Mouse (Mus musculus): ENCODE results near the gene Serpine1.

Serpine1 gene

DNA sequence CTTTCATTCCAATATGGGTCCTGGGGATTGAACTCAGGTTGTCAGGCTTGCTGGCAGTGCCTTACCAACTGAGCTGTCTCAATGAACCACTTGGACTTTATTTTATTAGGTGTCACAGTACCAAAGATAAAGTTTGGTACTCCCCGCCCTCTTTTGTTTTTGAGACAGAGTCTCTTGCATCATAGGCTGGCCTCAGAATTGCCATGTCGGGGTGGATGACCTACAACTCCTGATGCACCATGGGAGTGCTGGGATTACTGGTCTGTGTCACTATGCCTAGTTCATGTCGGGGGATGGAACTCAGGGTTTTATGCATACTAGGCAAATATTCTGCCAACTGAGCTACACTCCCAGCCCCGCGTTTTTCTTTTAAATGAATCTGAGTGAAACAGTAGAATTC is 17.2 kb downstream of the Serpine1 start:
- DNase-seq (ENCODE audit: low read depth, low spot score): no peak

DNA sequence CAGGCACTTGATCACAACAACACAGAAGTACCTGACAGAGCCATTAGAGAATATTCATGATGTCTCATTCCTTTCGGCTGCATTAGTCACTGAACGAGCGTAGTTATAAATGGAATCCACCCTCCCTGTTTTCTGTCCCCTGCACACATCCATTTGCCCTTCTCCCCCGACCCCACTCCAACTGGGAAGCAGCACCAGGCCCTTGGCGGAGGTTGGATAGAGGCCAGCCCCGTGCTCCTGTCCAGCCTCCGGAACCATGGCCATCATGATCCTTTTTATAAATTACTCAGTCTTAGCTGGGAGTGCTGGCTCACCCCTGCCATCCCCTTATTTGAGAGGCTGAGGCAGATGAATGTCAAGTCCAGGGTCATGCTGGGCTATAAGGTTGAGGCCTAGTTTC is 17.8 kb downstream of the Serpine1 start:
- peak; percentile 55 for DNase-seq (ENCODE audit: low read depth, low spot score)

DNA sequence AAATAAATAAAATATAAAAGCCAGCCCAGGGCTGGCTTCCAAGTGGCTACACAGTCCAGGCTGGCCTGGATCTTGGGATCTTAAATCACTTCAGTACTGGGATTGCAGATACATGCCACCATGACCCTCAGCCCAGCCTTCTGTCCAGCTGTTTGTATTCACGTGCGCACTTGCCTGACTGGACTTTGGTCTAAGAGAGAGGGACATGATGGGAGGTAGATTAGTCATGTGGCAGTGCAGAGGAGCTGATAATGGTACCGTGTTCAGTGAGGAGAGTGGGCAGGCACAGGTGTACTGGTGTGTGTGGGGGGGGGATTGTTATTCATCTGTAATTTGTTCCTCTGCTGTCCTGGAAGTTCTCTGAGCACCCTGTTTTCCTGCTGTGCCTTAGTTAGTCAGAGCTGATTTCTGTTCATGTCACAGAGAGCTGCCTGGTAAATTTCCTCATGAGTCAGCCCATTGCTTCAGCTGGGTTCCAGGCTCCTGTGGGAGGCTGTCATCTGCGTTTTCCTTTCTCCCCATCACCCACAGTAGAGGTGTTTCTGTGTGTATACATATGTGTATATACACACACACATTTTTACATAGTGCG is 20.1 kb downstream of the Serpine1 start:
- DNase-seq (ENCODE audit: low read depth, low spot score): peak; percentile 93

DNA sequence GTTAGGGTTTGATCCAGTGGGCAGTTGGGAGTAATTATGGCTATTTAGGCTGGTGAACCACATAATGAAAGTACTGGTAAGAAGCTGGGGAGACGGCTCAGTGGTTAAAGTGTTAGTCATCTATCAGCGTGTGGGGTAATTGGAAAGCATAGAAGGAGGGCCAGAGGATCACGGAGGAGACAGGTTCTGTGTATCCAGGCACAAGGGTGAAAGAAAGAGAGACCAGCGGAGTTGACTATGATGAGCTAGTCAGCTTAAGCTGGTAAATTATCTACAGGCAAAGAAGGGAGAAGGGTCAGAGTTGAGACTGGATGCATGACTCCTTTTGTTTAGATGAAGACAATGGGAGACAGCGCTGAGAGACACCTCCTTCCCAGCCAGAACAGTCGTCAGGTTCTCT is 20.9 kb downstream of the Serpine1 start:
- DNase-seq (ENCODE audit: low read depth, low spot score): no peak

DNA sequence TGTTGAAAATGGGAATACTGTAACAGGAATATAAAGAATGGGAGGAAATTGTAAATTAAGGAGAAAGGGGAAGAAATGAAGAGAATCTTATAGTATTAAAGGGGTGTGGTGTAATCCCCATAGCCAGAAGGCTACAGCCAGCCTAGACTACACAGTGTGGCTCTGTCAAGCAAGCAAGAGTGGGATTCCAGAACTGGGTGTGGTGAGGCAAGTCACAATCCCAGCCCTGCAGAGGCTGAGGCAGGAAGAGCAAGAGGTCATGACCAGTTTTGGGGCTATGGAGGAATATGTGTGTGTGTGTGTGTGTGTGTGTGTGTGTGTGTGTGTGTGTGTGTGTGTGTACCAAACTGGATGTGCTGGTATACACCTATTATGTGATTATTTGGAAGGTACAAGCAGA is 25.1 kb downstream of the Serpine1 start:
- DNase-seq (ENCODE audit: low read depth, low spot score): no peak

DNA sequence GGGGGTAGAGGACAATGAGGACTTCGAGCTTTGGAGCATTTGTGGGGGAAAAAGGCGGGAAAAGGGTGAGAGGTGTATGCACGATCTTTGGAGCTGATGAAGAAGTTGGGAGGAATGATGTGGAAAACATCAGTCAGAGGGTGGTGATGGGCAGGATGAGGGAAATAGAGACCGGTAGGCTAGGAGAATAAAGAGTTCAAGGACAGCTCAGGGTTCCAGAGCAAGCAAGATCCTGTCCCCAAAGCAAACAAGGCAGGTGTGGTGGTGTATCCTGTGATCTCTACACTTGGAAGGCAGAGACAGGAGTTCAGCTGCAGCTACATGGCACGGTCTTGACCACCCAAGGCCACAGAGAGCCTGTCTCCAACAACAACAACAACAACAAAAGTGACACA is 25.7 kb downstream of the Serpine1 start:
- DNase-seq (ENCODE audit: low read depth, low spot score): no peak

DNA sequence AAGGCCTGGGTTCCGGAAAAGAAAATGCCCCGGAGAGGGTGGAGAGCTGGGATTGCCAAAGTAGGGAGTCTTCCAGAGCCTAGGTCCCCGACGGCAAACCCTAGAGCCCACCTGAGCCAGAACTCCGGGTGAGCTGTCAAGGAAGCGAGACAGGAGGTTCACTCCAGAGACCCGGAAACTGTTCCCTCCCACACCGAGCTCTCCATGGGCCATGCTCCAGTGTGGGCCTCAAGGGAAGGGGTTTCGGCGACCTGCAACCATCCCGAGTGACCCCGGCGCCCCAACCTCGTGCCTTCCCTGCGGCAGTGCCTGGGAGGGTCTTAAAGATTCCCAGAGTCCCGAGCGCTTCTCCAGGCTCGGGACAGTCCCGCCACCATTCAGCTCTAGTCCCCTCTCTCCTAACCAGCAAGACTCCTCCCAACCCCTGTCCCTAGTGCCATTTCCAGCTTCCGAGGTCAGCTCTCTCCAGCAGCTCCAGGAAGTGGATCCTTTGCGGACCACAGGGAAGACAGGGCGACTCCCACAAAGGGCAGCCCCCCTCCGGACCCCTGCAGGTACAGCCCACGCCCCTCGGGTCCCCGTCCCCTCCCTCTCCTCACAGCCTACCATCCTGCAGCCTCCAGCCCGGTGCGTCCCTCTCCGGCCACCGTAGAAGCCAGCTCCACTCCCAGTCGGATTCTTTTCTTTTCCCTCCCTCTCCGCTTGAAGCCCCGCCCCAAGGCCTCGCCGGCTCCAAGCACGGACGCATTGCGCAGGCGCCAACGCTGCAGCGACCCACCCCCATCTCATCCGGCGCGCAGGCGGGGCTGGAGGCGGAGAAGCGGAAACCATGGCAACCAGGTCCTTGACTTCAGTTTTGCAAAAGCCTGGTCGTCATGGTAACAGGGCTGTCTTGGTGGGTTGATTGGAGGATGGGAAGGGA is 26.4 kb downstream of the Serpine1 start, which contains the start of gene Ap1s1:
Ap1s1 (minus strand) TSS at position 734 of the 922 bp plus-strand sequence.
- peak; percentile 99 for DNase-seq (ENCODE audit: low read depth, low spot score)

DNA sequence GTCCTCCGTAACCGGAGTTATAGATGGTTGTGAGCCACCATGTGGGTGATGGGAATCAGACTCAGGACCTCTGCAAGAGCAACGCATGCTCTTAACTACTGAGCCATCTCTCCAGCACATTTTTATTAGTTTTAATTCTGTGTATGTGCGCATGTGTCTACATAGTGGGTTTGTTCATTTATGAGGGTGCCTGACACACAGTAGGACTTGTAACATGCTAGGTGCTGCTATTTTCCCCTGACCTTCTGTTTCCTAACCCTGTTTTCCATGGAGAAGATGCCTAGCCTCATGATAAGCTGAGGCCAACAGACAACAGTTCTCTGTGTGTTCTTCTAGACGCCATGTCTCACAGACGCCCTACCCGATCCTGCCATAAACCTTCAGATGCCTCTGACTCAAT is 28.1 kb downstream of the Serpine1 start:
- DNase-seq (ENCODE audit: low read depth, low spot score): no peak

DNA sequence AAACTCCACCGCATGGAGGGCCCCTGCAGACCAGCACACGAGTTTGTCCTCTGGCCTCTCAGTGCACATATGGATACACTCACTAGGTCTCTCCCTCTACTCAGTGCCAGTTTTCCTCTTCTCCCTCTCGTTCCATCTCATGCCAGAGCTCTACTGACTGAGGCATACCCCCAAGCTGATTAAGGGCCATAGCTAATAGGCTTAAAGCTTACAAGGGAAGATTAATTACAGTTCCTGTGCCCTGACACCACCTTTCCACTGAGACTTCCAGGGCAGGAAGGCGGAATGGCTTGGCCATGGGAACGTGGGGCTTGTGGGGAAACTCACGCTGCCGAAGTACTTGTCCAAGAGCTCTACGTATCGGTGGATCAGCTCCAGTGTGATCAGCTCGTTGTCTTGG is 30.6 kb downstream of the Serpine1 start:
- DNase-seq (ENCODE audit: low read depth, low spot score): no peak

DNA sequence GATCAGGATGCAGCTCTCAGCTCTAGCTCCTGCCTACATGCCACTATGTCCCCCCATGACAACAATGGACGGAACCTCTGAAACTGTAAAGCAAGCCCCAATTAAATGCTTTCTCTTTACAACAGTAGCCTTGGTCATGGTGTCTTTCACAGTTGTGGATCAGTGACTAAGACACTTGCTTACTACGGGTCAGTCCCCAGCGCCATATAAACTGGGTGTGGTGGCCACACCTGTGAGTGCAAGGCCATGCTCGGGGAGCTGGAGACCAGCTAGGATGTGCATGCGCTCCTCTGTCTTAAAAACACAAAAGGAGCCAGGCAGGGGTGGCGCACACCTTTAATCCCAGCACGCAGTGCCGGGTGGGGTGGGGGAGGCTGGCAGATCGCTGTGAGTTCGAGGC is 32.6 kb downstream of the Serpine1 start:
- no peak for DNase-seq (ENCODE audit: low read depth, low spot score)

DNA sequence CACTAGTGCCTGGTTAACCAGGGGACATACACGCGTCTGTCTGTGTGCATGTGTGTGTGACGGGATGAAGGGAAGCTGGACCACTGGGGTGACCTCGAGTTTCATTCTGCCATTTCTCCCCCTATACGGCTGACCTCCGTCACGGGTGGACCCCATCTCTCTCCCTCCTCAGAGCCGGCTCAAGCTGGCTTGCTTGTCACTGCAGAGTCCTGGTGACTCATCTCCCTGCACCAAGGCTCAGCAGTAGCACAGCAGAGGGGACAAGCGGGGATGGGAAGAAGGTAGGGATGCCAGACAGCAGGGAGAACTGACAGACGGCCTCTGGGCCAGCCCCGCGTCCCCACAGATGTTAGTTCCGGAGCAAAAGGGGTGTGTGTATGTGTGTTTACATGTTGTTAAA is 35.9 kb downstream of the Serpine1 start:
- peak; percentile 84 for DNase-seq (ENCODE audit: low read depth, low spot score)

DNA sequence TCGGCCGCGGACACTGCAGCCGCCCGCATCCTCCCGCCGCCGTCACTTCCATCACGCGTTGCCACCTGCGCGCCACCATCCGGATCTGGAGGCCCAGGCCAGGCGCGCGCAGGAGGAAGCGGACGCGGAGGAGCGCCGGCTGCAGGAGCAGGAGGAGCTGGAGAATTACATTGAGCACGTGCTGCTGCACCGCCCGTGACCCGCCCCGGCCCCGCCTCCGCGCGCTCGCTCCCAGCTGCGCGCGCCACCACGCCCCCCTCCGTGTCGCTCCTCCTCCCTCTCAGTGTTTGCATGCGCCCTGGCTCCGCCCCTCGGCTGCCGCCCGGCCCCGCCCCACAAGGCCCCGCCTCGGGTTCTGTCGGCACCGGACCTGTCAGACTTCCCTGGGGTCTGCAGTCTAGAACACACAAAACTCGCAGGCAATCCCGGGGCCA is 39.4 kb downstream of the Serpine1 start:
- peak; percentile 92 for DNase-seq (ENCODE audit: low read depth, low spot score)

DNA sequence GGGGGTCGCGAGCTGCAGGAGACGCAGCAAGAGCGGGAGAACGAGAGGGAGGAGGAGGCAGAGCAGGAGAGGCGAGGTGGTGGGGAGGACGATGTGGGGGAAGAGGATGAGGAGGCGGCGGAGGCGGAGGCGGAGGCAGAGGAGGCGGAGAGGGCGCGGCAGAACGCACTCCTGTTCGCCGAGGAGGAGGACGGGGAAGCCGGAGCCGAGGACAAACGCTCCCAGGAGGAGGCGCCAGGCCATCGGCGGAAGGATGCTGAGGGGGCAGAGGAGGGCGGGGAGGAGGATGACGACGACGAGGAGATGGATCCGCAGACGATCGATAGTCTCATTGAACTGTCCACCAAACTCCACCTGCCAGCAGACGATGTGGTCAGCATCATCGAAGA is 40.0 kb downstream of the Serpine1 start:
- DNase-seq (ENCODE audit: low read depth, low spot score): peak; percentile 75

DNA sequence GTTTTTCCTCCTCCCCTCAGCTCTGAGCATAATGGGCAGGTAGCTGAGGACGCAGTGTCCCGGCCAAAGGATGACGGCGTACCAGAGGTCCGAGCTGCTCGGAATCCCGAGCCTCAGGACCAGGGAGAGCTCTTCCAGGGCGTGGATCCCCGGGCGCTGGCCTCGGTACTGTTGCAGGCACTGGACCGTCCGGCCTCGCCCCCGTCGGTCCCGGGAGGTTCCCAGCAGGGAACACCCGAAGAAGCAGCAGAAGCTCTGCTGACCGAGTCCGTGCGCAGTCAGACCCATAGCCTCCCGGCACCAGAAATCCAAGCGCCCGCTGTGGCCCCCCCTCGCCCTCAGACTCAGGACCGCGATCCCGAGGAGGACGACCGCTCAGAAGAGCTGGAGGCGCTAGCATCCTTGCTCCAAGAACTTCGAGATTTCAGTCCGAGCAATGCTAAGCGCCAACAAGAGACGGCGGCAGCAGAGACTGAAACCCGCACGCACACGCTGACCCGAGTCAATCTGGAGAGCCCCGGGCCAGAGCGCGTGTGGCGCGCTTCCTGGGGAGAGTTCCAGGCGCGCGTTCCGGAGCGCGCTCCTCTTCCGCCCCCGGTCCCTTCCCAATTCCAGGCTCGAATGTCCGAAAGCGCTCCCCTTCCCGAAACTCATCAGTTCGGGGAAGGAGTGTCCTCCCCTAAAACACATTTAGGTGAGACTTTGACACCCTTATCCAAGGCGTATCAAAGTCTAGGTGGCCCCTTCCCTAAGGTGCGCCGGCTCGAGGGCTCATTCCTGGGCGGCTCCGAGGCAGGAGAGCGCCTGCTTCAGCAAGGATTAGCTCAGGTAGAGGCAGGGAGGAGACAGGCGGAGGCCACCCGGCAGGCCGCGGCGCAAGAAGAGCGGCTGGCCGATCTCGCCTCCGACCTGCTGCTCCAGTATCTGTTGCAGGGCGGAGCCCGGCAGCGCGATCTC is 40.7 kb downstream of the Serpine1 start:
- peak; percentile 35 for DNase-seq (ENCODE audit: low read depth, low spot score)

DNA sequence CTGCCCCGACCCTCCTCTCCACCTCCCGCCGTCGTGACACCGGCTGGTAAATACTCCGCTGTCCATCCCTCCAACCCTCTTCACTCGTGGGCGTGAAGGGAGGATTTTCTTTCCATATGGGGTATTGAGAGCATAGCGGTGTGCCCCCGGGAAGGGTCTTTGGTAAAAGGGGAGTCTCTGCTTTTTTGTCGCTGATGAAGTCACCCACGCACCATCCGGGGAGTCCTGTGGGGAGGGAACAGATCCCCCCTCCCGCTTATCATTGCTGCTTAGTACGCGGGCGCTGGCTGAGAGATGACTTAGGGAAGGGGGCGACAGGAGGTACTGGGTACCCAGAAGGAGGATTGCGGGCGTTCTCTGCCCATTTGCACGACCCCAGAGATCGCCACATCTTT is 41.7 kb downstream of the Serpine1 start:
- DNase-seq (ENCODE audit: low read depth, low spot score): peak; percentile 81

DNA sequence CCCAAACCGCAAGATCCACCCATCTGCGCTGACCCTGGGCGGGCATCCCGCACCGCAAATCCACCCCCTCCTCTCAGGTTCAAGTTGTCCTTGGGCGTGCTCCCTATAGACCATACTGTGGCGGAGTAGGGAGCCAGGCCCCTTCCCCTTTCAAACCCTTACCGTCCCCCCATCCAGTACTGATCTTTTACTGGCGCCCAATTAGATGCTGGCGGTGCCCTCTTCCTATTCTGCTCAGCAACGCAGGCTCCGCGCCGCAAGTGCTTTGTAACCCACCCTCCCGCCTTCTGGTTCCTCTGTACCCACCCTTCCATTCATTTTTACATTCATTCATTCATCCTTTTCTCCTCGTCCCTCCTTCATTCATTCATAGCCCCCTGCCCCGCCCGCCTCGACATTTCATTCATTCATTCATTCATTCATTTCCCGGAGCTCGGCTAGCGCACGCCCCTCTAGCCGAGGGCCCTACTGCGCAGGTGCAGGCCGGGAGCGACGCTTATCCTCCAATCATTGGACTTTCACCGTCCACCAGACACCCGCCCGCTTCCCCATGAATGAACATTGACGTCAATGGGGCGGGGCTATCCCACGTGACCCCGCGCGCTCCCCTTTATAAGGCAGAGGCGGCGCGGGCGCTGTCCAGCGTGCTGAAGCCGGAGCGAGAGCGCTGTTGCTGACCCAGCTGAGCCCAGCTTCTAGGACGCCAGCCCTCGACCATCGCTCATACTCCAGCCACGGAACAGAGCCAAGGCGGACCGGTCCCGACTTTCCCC is 42.2 kb downstream of the Serpine1 start:
- DNase-seq (ENCODE audit: low read depth, low spot score): peak; percentile 97

DNA sequence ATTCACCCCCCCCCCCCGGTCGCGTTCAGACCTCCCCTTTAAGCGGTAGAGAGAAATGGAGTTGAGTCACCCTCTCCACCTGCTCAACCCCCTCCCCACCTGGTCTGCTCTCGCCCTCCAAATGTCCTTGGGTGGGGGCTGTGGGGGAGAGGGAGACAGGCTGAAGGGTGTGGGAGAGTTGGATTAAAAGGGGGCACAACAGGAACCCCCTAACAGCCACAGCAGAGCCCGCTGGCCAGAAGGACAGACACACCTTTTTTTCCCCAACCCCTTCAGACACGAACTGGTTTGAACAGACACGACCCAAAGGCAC is 42.8 kb downstream of the Serpine1 start:
- DNase-seq (ENCODE audit: low read depth, low spot score): no peak

DNA sequence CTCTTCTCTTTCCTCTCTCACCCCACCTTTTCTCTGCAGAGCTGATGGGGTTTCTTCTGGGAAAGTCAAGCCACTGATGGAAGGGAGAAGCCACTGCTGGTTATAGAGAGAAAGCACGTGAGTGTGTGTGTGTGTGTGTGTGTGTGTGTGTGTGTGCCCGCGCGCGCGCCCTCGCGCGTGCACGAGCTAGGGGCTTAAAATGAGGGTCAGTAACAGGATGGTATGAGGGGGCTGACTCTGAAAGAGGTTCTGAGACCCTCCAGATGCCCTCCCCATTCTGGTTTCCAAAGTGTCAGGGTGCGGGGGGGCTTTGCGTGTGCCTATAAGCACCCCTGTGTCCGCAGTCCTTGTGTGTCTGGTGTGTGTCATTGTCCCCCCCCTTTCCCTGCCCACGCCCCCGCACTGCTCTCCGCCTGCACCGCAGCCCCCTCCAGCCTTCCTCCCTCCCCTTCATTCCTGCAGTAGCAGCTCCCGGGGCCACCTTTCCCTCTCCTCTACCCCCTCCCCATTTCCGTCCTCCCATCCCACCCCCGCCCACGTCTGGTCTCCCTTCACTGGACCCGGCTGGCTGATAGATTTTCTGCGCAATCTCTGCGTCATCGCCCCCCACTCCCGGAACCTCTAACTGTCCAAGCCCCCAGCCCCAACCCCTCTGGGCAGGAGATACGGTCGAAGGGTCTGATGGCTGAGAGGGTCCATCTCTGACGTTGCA is 43.4 kb downstream of the Serpine1 start:
- DNase-seq (ENCODE audit: low read depth, low spot score): peak; percentile 53

DNA sequence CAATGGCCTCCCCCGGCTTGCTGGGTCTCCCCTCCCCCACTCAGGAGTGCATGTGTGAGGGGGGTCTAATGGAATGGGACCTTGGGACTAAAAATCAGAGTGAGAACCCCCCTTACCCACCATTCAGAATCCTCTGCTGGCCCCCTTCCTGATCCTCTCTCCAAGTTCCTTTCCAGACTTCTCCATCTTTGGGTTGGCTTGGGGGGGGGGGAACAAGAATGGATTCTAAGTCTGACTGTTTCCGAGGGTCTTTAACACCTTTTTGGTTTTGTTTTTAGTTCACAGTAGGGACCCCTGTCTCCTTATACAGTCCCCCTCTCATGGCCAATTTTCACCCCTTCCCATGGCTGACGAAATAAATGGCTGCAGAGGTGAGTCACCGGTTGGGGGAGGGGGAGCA is 46.0 kb downstream of the Serpine1 start, which contains the start of gene Vgf:
Vgf (plus strand) TSS at position 301 of the 400 bp plus-strand sequence.
- DNase-seq (ENCODE audit: low read depth, low spot score): peak; percentile 33

DNA sequence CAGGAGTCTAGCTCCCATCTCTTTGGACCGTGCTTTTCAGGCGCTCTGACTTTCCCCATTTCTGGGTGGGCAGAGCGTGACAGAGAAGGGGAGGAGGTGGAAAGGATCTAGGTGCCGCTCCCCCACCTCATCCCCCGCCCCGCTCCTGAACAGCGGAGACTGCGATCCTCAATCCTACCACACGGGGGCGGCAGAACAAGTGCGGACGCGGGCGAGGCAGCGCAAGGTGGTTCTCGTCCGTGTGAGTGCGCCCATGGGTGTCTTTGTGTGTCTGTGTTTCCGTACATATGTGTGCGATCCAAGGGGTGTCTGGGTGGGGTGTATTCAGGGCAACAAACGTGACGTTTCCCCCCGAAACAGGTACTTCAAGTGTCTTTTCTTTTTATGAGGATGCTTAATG is 46.9 kb downstream of the Serpine1 start:
- DNase-seq (ENCODE audit: low read depth, low spot score): peak; percentile 81

DNA sequence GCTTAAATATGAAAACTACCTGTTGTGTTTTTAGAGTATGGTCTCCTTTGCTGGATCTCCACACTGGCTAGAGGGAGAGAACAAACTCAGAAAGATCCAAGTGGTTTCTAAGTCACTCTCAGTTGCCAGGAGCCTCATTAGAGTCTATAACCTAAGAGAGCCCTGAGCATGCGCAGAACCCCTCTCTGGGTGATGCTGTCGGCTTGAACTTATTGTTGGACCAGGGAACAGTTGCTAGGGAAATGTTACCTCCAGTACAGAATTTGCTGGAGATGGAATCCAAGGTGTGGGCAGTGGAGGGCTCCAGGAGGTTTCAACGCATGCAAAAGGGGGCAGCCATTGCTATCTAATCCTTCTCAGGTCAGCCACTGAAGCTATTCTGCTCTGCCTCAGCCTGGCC is 47.8 kb downstream of the Serpine1 start:
- DNase-seq (ENCODE audit: low read depth, low spot score): peak; percentile 51
